Mouse (Mus musculus): Measurements from ENCODE around the gene Mlf1. TPM values are rescaled to one million over a fixed set of nuclear protein-coding genes. Genes with fewer than 3 reads are reported as not detected.

The Mlf1 gene
- polyA plus RNA-seq, 2 experiments = 7.3 to 16.3 TPM

- H3K27ac ChIP-seq (replicated peaks; ENCODE audit: low read depth, low read length) = no peak overlapping the region
- no peaks in the 10 kb centered on the region for H3K36me3 ChIP-seq (ENCODE audit: control insufficient read depth, insufficient read depth, low read length)
- peak overlapping the region; percentile 55 for H3K9ac ChIP-seq (ENCODE audit: low read depth, low read length, severe bottlenecking)
- peaks cover 8% of the 10 kb centered on the region for H3K27me3 ChIP-seq (ENCODE audit: control insufficient read depth, insufficient read depth, low read length)
- ATAC-seq (ENCODE audit: low FRiP score, low read depth) (no peak), DNase-seq (ENCODE audit: low spot score) (no peak)
- H3K9me3 ChIP-seq (ENCODE audit: control insufficient read depth, low read length) = no peaks in the 10 kb centered on the region
- no peaks in the 10 kb centered on the region for H3K4me1 ChIP-seq (ENCODE audit: control insufficient read depth, insufficient read depth, low read length)
- no peak for TF ChIP-seq POLR2A (IDR thresholded peaks at IDR 0.05; ENCODE audit: borderline replicate concordance, extremely low read depth, insufficient read depth, insufficient read length)
- H3K4me2 ChIP-seq (replicated peaks; ENCODE audit: low read depth, low read length, severe bottlenecking) = peak overlapping the region; percentile 80
- 34% methylated on average over 7 of the region's 7 CpGs for WGBS
- peak overlapping the region; percentile 57 for H3K4me3 ChIP-seq (replicated peaks; ENCODE audit: low read length)
These were observed 472 bp downstream of the Mlf1 start for GRCm38 (mm10) chr3:67374360-67374778.

GRCm38 (mm10) chr3:67375063-67375462, 1.2 kb downstream of the Mlf1 start, which contains the start of gene Gm17402:
Gm17402 (minus strand) TSS chr3:67375163.
- no peak for TF ChIP-seq POLR2A (IDR thresholded peaks at IDR 0.05; ENCODE audit: borderline replicate concordance, extremely low read depth, insufficient read depth, insufficient read length)
- Histone ChIP-seq H3K4me1 (ENCODE audit: control insufficient read depth, insufficient read depth, low read length) (no peaks in the 10 kb centered on the region), H3K27ac (replicated peaks; ENCODE audit: low read depth, low read length) (no peak within 1 kb of the TSS), H3K9me3 (ENCODE audit: control insufficient read depth, low read length) (no peaks in the 10 kb centered on the region), H3K4me2 (replicated peaks; ENCODE audit: low read depth, low read length, severe bottlenecking) (peak within 1 kb of the TSS; percentile 80), H3K27me3 (ENCODE audit: control insufficient read depth, insufficient read depth, low read length) (peaks cover 8% of the 10 kb centered on the region), H3K4me3 (replicated peaks; ENCODE audit: low read length) (peak within 1 kb of the TSS; percentile 57), H3K9ac (ENCODE audit: low read depth, low read length, severe bottlenecking) (peak within 1 kb of the TSS; percentile 55), H3K36me3 (ENCODE audit: control insufficient read depth, insufficient read depth, low read length) (no peaks in the 10 kb centered on the region)
- ATAC-seq (ENCODE audit: low FRiP score, low read depth) (no peak), DNase-seq (ENCODE audit: low spot score) (no peak)
- WGBS = 64% methylated on average over 3 of the region's 3 CpGs

- H3K4me1 ChIP-seq (ENCODE audit: control insufficient read depth, insufficient read depth, low read length) = no peaks in the 10 kb centered on the region
- ATAC-seq (ENCODE audit: low FRiP score, low read depth) (no peak), DNase-seq (ENCODE audit: low spot score) (no peak)
- no peaks in the 10 kb centered on the region for H3K36me3 ChIP-seq (ENCODE audit: control insufficient read depth, insufficient read depth, low read length)
- H3K4me3 ChIP-seq (replicated peaks; ENCODE audit: low read length) = no peak overlapping the region
- no peak overlapping the region for H3K9ac ChIP-seq (ENCODE audit: low read depth, low read length, severe bottlenecking)
- H3K9me3 ChIP-seq (ENCODE audit: control insufficient read depth, low read length) = no peaks in the 10 kb centered on the region
- H3K4me2 ChIP-seq (replicated peaks; ENCODE audit: low read depth, low read length, severe bottlenecking) = no peak overlapping the region
- TF ChIP-seq POLR2A (IDR thresholded peaks at IDR 0.05; ENCODE audit: borderline replicate concordance, extremely low read depth, insufficient read depth, insufficient read length) = no peak
- H3K27me3 ChIP-seq (ENCODE audit: control insufficient read depth, insufficient read depth, low read length) = peaks cover 8% of the 10 kb centered on the region
- H3K27ac ChIP-seq (replicated peaks; ENCODE audit: low read depth, low read length) = no peak overlapping the region
These were observed 4.3 kb downstream of the Mlf1 start for GRCm38 (mm10) chr3:67378215-67378614.

- no peak for DNase-seq (ENCODE audit: low spot score)
- 33% methylated on average over 8 of the region's 8 CpGs for WGBS
- H3K4me2 ChIP-seq (replicated peaks; ENCODE audit: low read depth, low read length, severe bottlenecking) = peak overlapping the region; percentile 64
These were observed 55.6 kb downstream of the Mlf1 start for GRCm38 (mm10) chr3:67429338-67429998.

GRCm38 (mm10) chr3:67429999-67430380, 56.1 kb downstream of the Mlf1 start, which contains the start of gene Gfm1:
Gfm1 (plus strand) TSS chr3:67430096.
- peak within 1 kb of the TSS; percentile 64 for H3K4me2 ChIP-seq (replicated peaks; ENCODE audit: low read depth, low read length, severe bottlenecking)
- WGBS = under 1% methylated on average over 24 of the region's 24 CpGs
- ATAC-seq (ENCODE audit: low FRiP score, low read depth) (peak; percentile 92), DNase-seq (ENCODE audit: low spot score) (peak; percentile 65)
- H3K4me3 ChIP-seq (replicated peaks; ENCODE audit: low read length) = peak within 1 kb of the TSS; percentile 63
- H3K9ac ChIP-seq (ENCODE audit: low read depth, low read length, severe bottlenecking) = peak within 1 kb of the TSS; percentile 68
- no peaks in the 10 kb centered on the region for H3K27me3 ChIP-seq (ENCODE audit: control insufficient read depth, insufficient read depth, low read length)
- no peak for TF ChIP-seq POLR2A (IDR thresholded peaks at IDR 0.05; ENCODE audit: borderline replicate concordance, extremely low read depth, insufficient read depth, insufficient read length)
- peaks cover 27% of the 10 kb centered on the region for H3K36me3 ChIP-seq (ENCODE audit: control insufficient read depth, insufficient read depth, low read length)
- H3K9me3 ChIP-seq (ENCODE audit: control insufficient read depth, low read length) = peaks cover 6% of the 10 kb centered on the region; the same call in 1 of the 2 replicates
- H3K4me1 ChIP-seq (ENCODE audit: control insufficient read depth, insufficient read depth, low read length) = peaks cover 4% of the 10 kb centered on the region; the same call in 1 of the 2 replicates
- H3K27ac ChIP-seq (replicated peaks; ENCODE audit: low read depth, low read length) = no peak within 1 kb of the TSS

More at GRCm38 (mm10) chr3:67429338-67429998, 55.6 kb downstream of the Mlf1 start:
- Histone ChIP-seq H3K9me3 (ENCODE audit: control insufficient read depth, low read length) (peaks cover 6% of the 10 kb centered on the region; the same call in 1 of the 2 replicates), H3K9ac (ENCODE audit: low read depth, low read length, severe bottlenecking) (peak overlapping the region; percentile 68), H3K27ac (replicated peaks; ENCODE audit: low read depth, low read length) (no peak overlapping the region), H3K36me3 (ENCODE audit: control insufficient read depth, insufficient read depth, low read length) (peaks cover 26% of the 10 kb centered on the region), H3K4me3 (replicated peaks; ENCODE audit: low read length) (peak overlapping the region; percentile 63), H3K4me1 (ENCODE audit: control insufficient read depth, insufficient read depth, low read length) (peaks cover 4% of the 10 kb centered on the region; the same call in 1 of the 2 replicates), H3K27me3 (ENCODE audit: control insufficient read depth, insufficient read depth, low read length) (no peaks in the 10 kb centered on the region)
- no peak for TF ChIP-seq POLR2A (IDR thresholded peaks at IDR 0.05; ENCODE audit: borderline replicate concordance, extremely low read depth, insufficient read depth, insufficient read length)
- ATAC-seq (ENCODE audit: low FRiP score, low read depth) = peak; percentile 73; the same call in 1 of the 2 replicates
